Mouse (Mus musculus): ENCODE measurements around the gene Ccs. TPM values are rescaled to one million over a fixed set of nuclear protein-coding genes. Genes with fewer than 3 reads are reported as not detected.

The Ccs gene
- polyA plus RNA-seq, 1 experiment from 2014 or later, result 47.7 TPM

DNA sequence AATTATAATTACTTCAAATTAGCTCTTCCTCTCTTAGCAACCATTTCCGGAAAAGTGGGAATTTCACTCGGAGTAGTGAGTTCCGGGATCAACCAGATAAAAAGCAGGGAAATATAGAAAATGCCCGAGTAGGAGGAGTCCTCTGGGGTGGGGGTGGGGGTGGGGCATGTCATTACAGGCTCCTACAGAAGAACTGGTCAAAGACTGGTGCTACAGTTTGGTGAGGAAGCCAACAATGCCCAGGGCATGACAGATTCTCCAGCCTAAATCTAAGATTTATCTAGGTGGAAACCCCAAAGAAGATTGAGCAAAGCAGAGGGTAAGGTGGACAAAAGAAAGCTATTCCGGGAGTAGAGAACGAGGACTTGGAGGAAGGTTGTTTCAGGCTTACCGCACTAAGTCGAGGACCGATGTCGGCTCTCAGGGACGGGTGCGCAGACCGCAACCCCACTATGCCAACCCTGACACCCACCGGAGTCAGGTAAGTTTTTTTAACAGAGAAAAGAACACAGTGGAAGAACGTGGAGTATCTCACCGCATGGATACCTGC lies 45.8 kb downstream of the Ccs start:
- Histone ChIP-seq H3K4me1 (ENCODE audit: insufficient read depth) (peaks cover 12% of the 10 kb centered on the region; the same call in 1 of the 2 replicates), H3K36me3 (ENCODE audit: insufficient read depth) (peaks cover 46% of the 10 kb centered on the region), H3K27ac (ENCODE audit: low read depth) (peak overlapping the region; percentile 84; the same call in 1 of the 2 replicates), H3K4me2 (peak overlapping the region; percentile 62), H3K9ac (peak overlapping the region; percentile 80), H3K27me3 (ENCODE audit: insufficient read depth, low read length) (no peaks in the 10 kb centered on the region), H3K4me3 (ENCODE audit: low read depth, low read length) (peak overlapping the region; percentile 67), H3K9me3 (ENCODE audit: low read depth, low read length) (no peaks in the 10 kb centered on the region)
- DNase-seq, result no peak
- under 1% methylated on average over 16 of the region's 16 CpGs for WGBS
- no peak for TF ChIP-seq CTCF (IDR thresholded peaks at IDR 0.05; ENCODE audit: low read depth)
- peak; percentile 50 for ATAC-seq (ENCODE audit: insufficient read depth)

DNA sequence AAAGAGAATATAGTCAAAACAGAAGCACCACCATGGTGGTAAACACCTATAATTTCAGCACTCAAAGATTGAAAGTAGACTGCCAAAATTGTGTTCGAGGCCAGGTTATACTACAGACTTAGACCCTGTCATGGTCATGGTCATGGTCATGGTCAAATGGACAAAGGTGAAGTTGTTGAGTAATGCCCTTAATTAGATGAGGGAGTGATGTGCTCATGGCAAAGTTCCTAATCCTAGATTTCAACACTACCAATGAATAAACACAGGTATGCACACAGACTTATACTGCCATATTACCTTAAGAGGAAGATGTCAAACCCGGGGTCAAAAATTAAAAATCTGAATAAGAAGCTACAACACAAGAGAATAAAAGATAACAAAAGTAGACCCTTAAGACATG lies 52.8 kb downstream of the Ccs start:
- 92% methylated on average over 2 of the region's 2 CpGs for WGBS
- no peak overlapping the region for H3K27ac ChIP-seq (ENCODE audit: low read depth)
- TF ChIP-seq CTCF (IDR thresholded peaks at IDR 0.05; ENCODE audit: low read depth), result no peak
- H3K9me3 ChIP-seq (ENCODE audit: low read depth, low read length), result no peaks in the 10 kb centered on the region
- DNase-seq, result no peak
- peaks cover 94% of the 10 kb centered on the region for H3K36me3 ChIP-seq (ENCODE audit: insufficient read depth)
- ATAC-seq (ENCODE audit: insufficient read depth), result no peak
- H3K4me3 ChIP-seq (ENCODE audit: low read depth, low read length), result no peak overlapping the region
- peaks cover 6% of the 10 kb centered on the region; the same call in 1 of the 2 replicates for H3K4me1 ChIP-seq (ENCODE audit: insufficient read depth)
- H3K9ac ChIP-seq, result no peak overlapping the region
- no peaks in the 10 kb centered on the region for H3K27me3 ChIP-seq (ENCODE audit: insufficient read depth, low read length)
- no peak overlapping the region for H3K4me2 ChIP-seq

DNA sequence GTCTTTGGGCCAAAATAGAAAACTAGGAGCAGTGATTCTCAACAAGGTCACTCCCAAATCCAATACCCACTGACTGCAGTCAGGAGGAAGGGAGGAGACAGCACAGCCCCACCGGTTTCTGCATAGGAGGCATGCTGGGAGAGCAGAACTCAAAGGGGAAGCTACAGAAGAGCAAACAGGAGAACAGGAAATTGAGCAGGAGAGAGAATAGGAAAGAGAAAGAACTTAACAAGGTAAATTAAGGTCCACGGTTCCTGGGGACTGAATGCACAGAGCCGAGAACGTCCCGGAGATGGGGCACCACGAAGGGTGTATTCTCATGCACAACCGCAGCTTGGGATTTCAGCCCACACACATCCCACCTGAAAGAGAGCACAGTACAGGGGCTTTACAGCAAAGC lies 53.9 kb downstream of the Ccs start:
- Histone ChIP-seq H3K9me3 (ENCODE audit: low read depth, low read length) (no peaks in the 10 kb centered on the region), H3K27ac (ENCODE audit: low read depth) (no peak overlapping the region), H3K36me3 (ENCODE audit: insufficient read depth) (peaks cover 92% of the 10 kb centered on the region), H3K4me1 (ENCODE audit: insufficient read depth) (peaks cover 2% of the 10 kb centered on the region; the same call in 1 of the 2 replicates), H3K9ac (no peak overlapping the region), H3K27me3 (ENCODE audit: insufficient read depth, low read length) (no peaks in the 10 kb centered on the region), H3K4me3 (ENCODE audit: low read depth, low read length) (no peak overlapping the region), H3K4me2 (no peak overlapping the region)
- TF ChIP-seq CTCF (IDR thresholded peaks at IDR 0.05; ENCODE audit: low read depth), result no peak
- 81% methylated on average over 7 of the region's 7 CpGs for WGBS
- DNase-seq (no peak), ATAC-seq (ENCODE audit: insufficient read depth) (no peak)

DNA sequence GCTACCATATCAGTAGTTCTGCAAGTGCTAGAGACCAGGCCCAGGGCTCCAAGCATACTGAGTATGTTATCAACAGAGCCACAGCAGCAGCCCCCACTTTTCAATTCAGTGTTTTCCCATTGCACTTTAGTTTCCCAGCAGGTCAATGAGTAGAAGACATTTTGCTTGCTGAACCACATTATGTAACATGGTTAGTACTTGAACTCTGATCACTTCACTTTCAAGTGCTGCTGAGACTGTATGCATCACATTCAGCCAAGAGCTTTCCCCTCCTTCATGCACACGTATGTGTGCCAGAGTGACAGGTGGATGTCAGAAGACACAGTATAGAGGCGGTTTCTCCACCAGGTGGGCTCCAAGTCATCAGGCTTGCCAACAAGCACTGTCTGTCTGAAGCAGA lies 56.2 kb downstream of the Ccs start:
- WGBS, result 76% methylated on average over 2 of the region's 2 CpGs
- H3K27ac ChIP-seq (ENCODE audit: low read depth), result no peak overlapping the region
- no peak for TF ChIP-seq CTCF (IDR thresholded peaks at IDR 0.05; ENCODE audit: low read depth)
- no peak overlapping the region for H3K9ac ChIP-seq
- DNase-seq (no peak), ATAC-seq (ENCODE audit: insufficient read depth) (no peak)
- no peak overlapping the region for H3K4me2 ChIP-seq
- H3K27me3 ChIP-seq (ENCODE audit: insufficient read depth, low read length), result no peaks in the 10 kb centered on the region
- H3K4me3 ChIP-seq (ENCODE audit: low read depth, low read length), result no peak overlapping the region
- H3K36me3 ChIP-seq (ENCODE audit: insufficient read depth), result peaks cover 91% of the 10 kb centered on the region
- H3K9me3 ChIP-seq (ENCODE audit: low read depth, low read length), result no peaks in the 10 kb centered on the region
- H3K4me1 ChIP-seq (ENCODE audit: insufficient read depth), result no peaks in the 10 kb centered on the region

Other genes starting within 250 kb of the Ccs start
- 10.0 and 10.1 TPM in 2 replicates for gene Lrfn4, start 223.7 kb downstream of the Ccs start, polyA plus RNA-seq (2014; fragmentation: Nextera tagmentation; extraction: Ambion mirVana)
- gene Rce1, start 213.7 kb downstream of the Ccs start, polyA plus RNA-seq (2014; fragmentation: Nextera tagmentation; extraction: Ambion mirVana), result 72.6 and 74.7 TPM in 2 replicates
- 2.3 and 2.9 TPM in 2 replicates for gene Gm960, start 140.7 kb downstream of the Ccs start, polyA plus RNA-seq (2014; fragmentation: Nextera tagmentation; extraction: Ambion mirVana)
- 1.3 and 1.4 TPM in 2 replicates for gene Sptbn2, start 128.2 kb downstream of the Ccs start, polyA plus RNA-seq (2014; fragmentation: Nextera tagmentation; extraction: Ambion mirVana)
- gene Rbm4b, start 82.8 kb downstream of the Ccs start, polyA plus RNA-seq (2014; fragmentation: Nextera tagmentation; extraction: Ambion mirVana), result 54.4 and 65.1 TPM in 2 replicates
- 62.8 and 69.6 TPM in 2 replicates for gene Rbm4, start 45.4 kb downstream of the Ccs start, polyA plus RNA-seq (2014; fragmentation: Nextera tagmentation; extraction: Ambion mirVana)
- 20.5 and 25.3 TPM in 2 replicates for gene Gm21992, start 27.7 kb downstream of the Ccs start, polyA plus RNA-seq (2014; fragmentation: Nextera tagmentation; extraction: Ambion mirVana)
- 95.8 and 101 TPM in 2 replicates for gene Rbm14, start 27.7 kb downstream of the Ccs start, polyA plus RNA-seq (2014; fragmentation: Nextera tagmentation; extraction: Ambion mirVana)
- 0.05 TPM in 2 replicates for gene Ccdc87, start within 50 bp of the Ccs start, polyA plus RNA-seq (2014; fragmentation: Nextera tagmentation; extraction: Ambion mirVana)
- gene Ctsf, start 15.8 kb upstream of the Ccs start, polyA plus RNA-seq (2014; fragmentation: Nextera tagmentation; extraction: Ambion mirVana), result 13.8 and 17.3 TPM in 2 replicates
- gene Actn3, start 38.6 kb upstream of the Ccs start, polyA plus RNA-seq (2014; fragmentation: Nextera tagmentation; extraction: Ambion mirVana), result 1.5 and 1.6 TPM in 2 replicates
- gene Zdhhc24, start 39.3 kb upstream of the Ccs start, polyA plus RNA-seq (2014; fragmentation: Nextera tagmentation; extraction: Ambion mirVana), result 6.2 and 7.9 TPM in 2 replicates
- 7.6 and 8.0 TPM in 2 replicates for gene Bbs1, start 67.3 kb upstream of the Ccs start, polyA plus RNA-seq (2014; fragmentation: Nextera tagmentation; extraction: Ambion mirVana)
- gene Dpp3, start 89.0 kb upstream of the Ccs start, polyA plus RNA-seq (2014; fragmentation: Nextera tagmentation; extraction: Ambion mirVana), result 84.0 and 88.6 TPM in 2 replicates
- gene Peli3, start 103.8 kb upstream of the Ccs start, polyA plus RNA-seq (2014; fragmentation: Nextera tagmentation; extraction: Ambion mirVana), result 1.6 TPM in 2 replicates
- 120 TPM in 2 replicates for gene Mrpl11, start 122.8 kb upstream of the Ccs start, polyA plus RNA-seq (2014; fragmentation: Nextera tagmentation; extraction: Ambion mirVana)
- gene Npas4, start 151.0 kb upstream of the Ccs start, polyA plus RNA-seq (2014; fragmentation: Nextera tagmentation; extraction: Ambion mirVana), result 0.05 TPM in 1 of 2 replicates, not detected in the other
- 3.1 and 3.4 TPM in 2 replicates for gene Slc29a2, start 184.5 kb upstream of the Ccs start, polyA plus RNA-seq (2014; fragmentation: Nextera tagmentation; extraction: Ambion mirVana)
- gene B4gat1, start 199.5 kb upstream of the Ccs start, polyA plus RNA-seq (2014; fragmentation: Nextera tagmentation; extraction: Ambion mirVana), result 45.8 and 47.9 TPM in 2 replicates
- 1.3 and 1.8 TPM in 2 replicates for gene AC124502.3, start 199.6 kb upstream of the Ccs start, polyA plus RNA-seq (2014; fragmentation: Nextera tagmentation; extraction: Ambion mirVana)
- 43.4 and 48.0 TPM in 2 replicates for gene Brms1, start 202.0 kb upstream of the Ccs start, polyA plus RNA-seq (2014; fragmentation: Nextera tagmentation; extraction: Ambion mirVana)
- 4.0 and 5.9 TPM in 2 replicates for gene Rin1, start 211.1 kb upstream of the Ccs start, polyA plus RNA-seq (2014; fragmentation: Nextera tagmentation; extraction: Ambion mirVana)
- gene Cd248, start 228.7 kb upstream of the Ccs start, polyA plus RNA-seq (2014; fragmentation: Nextera tagmentation; extraction: Ambion mirVana), result 105 and 110 TPM in 2 replicates
- 3.1 and 4.4 TPM in 2 replicates for gene Tmem151a, start 246.2 kb upstream of the Ccs start, polyA plus RNA-seq (2014; fragmentation: Nextera tagmentation; extraction: Ambion mirVana)
- gene Yif1a, start 249.2 kb upstream of the Ccs start, polyA plus RNA-seq (2014; fragmentation: Nextera tagmentation; extraction: Ambion mirVana), result 99.2 and 105 TPM in 2 replicates

All from lung, embryonic 14.5 days (tissue).